Mouse (Mus musculus) activated CD4-positive, CD25-positive, alpha-beta regulatory T cell, adult 4 months (primary cell): ENCODE data around the gene Cd37. TPM values are rescaled to one million over a fixed set of nuclear protein-coding genes. Genes with fewer than 3 reads are reported as not detected.

Source experiments
- ATAC-seq: one replicate; pipeline ENCODE4 v1.8.0; 2017
- polyA plus RNA-seq, 2 experiments: library from polyadenylated mRNA; unstranded; fragments of 100-300 nt; shearing (Covaris generic); gene quantifications; one replicate each; pipeline ENCODE4 v1.2.1; 2017

Gene Cd37
- polyA plus RNA-seq, 2 experiments from 2014 or later: 420 to 495 TPM

DNA sequence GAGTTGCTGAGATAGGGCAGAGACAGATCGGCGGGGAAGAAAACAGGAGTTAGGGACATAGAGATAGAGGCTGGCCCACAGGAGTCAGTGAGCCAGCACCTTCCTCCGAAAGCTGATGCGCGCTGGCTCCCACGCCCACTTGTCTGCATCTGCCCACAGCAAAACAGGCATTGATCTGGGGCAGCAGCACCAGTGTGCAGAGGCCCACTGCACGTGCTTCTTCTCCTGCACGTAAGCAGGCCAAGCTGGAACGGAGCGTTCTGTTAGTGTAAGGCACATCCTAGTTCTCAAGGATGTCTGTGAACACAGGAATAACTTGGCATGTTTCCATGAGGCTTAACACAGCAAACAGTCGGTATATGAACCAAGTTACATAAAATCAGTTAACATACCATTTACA is 40.0 kb downstream of the Cd37 start:
- no peak for ATAC-seq

DNA sequence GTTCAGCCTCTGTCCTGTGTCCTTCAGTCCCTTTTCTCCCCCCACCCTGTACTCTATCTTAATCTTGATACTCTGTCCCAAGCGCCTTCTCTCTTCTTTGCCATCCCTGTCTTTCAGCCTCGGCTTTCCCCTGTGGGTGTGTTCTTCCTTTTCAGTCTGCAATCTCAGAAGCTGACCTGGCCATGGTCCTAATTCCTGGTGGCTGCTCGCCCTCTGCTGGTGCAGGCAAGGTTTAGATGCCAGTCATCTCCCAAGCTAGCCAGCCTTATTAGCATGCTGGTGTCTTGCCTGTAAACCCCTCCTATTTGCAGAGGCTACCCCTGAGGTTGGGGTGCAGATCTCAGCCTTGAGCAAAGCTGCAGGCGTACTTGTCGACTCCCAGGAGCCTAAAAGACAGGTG is 40.5 kb downstream of the Cd37 start:
- no peak for ATAC-seq

GRCm38 (mm10) chr7:45196994-45197393 is 41.9 kb downstream of the Cd37 start:
- no peak for ATAC-seq

- ATAC-seq: no peak
Measured at GRCm38 (mm10) chr7:45196176-45196535, 42.8 kb downstream of the Cd37 start.

- no peak for ATAC-seq
Measured at GRCm38 (mm10) chr7:45195341-45196175, 43.4 kb downstream of the Cd37 start.

- ATAC-seq: no peak
Measured at GRCm38 (mm10) chr7:45193871-45194785, 44.8 kb downstream of the Cd37 start.

DNA sequence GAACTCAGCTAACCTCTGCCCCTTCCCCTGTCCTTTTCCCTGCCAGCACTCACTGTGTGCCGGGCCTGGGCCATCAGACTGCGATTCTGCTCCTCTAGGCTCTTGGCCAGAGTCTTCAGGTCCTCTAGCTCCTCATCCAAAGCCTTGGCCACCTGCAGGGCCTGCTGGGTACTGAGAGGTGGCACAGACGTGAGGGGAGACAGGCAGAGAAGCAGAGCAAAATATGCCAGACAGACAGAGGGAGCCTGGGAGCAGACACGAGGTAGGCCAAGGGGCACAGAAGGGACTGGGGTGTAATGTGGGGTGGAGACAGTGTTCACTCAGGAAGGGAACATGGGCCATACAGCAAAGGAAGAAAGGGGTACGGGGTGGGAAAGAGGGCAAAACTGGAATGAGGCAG is 45.5 kb downstream of the Cd37 start:
- no peak for ATAC-seq

- ATAC-seq: no peak
Measured at GRCm38 (mm10) chr7:45192585-45193310, 46.2 kb downstream of the Cd37 start.

DNA sequence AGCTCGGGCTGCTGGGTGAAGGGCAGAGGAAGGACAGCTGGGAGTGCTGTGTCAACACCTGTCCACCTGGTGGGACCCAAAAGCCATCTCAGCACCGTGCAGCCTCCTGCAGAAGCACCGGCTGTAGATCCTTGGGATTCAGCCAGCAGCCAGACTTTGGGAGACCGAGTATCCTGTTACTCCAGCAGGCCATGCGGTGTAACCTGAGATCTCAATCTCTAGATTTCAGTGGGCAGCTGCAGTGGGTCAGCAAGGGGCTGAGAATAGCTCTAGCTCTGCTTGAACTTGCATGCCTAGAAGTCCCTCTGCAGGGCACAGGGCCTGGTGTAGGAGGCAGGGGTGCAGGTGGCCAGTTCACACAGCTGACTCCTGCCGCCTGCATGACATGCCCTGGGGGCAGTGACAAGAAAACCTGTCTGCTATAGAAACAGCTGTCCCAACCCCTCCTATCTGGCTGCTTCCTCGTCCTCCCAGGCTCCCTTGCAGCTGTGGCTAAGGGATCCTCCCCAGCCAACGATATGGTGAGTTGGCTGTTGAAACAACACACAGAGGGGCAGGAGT is 47.0 kb downstream of the Cd37 start:
- ATAC-seq: no peak

GRCm38 (mm10) chr7:45191161-45191560 is 47.8 kb downstream of the Cd37 start:
- ATAC-seq: no peak

GRCm38 (mm10) chr7:45190186-45190585 is 48.7 kb downstream of the Cd37 start:
- ATAC-seq: no peak

DNA sequence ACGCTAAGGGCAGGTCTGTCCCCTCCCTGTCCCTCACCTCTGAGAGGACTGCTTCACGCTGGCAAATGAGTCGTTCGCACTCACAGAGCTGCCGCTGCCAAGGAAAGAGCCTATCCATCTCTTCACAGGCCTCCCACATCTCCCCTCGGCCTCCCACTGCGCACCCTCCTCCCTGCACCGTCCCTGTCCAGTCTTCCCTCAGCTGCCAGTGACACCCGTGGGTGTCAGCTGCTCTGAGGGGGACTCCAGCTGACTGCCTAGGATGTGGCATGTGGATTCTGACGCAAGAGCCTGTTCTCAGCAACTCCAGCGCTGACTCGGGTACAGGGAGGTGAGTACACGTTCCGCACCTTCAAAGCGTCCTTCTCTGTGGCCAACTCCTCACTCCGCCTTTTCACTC is 49.3 kb downstream of the Cd37 start:
- ATAC-seq: no peak

DNA sequence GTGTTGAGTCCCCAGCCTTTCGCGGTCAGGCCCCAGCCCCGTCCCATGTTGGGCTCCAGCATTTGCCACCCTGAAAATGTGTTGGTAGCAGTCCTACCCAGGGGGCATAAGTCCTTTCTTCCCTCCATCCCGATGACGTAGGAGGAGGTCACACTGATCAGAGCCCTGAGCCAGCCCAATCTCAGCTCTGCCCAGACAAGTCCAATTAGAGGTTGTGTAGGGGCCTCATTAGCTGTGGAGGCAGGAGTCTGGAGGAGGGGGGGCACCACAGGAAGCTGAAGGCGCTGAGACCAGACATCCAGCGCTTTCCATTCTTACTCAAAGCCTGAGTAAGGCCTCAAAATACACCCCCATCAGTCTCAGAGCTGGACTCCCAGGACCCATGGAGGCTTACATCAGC is 53.0 kb downstream of the Cd37 start:
- ATAC-seq: no peak

- no peak for ATAC-seq
Measured at GRCm38 (mm10) chr7:45183672-45184071, 55.2 kb downstream of the Cd37 start.

Other genes starting within 250 kb of the Cd37 start
- gene Irf3, start 241.5 kb downstream of the Cd37 start, polyA plus RNA-seq: 100 to 1,000 TPM in 1 of 2 experiments, 10 to 100 TPM in 1; 88.9 to 129 TPM
- gene Bcl2l12, start 240.4 kb downstream of the Cd37 start, polyA plus RNA-seq: 10 to 100 TPM; 18.4 to 31.8 TPM
- 1 to 10 TPM; 8.6 to 8.7 TPM for gene Scaf1, start 222.8 kb downstream of the Cd37 start, polyA plus RNA-seq
- gene Rras, start 221.2 kb downstream of the Cd37 start, polyA plus RNA-seq: 1 to 10 TPM; 4.5 to 6.1 TPM
- gene Prr12, start 186.2 kb downstream of the Cd37 start, polyA plus RNA-seq: 10 to 100 TPM in 1 of 2 experiments, 1 to 10 TPM in 1; 9.5 to 11.4 TPM
- gene Nosip, start 176.7 kb downstream of the Cd37 start, polyA plus RNA-seq: 100 to 1,000 TPM; 143 to 161 TPM
- 1 to 10 TPM in 1 of 2 experiments, under 1 TPM in 1; 0.41 to 1.2 TPM for gene Prrg2, start 176.4 kb downstream of the Cd37 start, polyA plus RNA-seq
- 1 to 10 TPM; 4.7 to 5.4 TPM for gene Rcn3, start 146.9 kb downstream of the Cd37 start, polyA plus RNA-seq
- 1 to 10 TPM in 1 of 2 experiments, under 1 TPM in 1; 0.78 to 1.1 TPM for gene Fcgrt, start 135.3 kb downstream of the Cd37 start, polyA plus RNA-seq
- 1,000 to 10,000 TPM; 4,562 to 5,652 TPM for gene Rps11, start 114.7 kb downstream of the Cd37 start, polyA plus RNA-seq
- gene Rpl13a, start 110.4 kb downstream of the Cd37 start, polyA plus RNA-seq: 1,000 to 10,000 TPM; 7,090 to 8,122 TPM
- not detected for gene Gm45713, start 102.9 kb downstream of the Cd37 start, polyA plus RNA-seq
- 100 to 1,000 TPM; 118 to 125 TPM for gene Flt3l, start 102.7 kb downstream of the Cd37 start, polyA plus RNA-seq
- gene Pih1d1, start 84.8 kb downstream of the Cd37 start, polyA plus RNA-seq: 10 to 100 TPM; 44.4 to 53.0 TPM
- 10 to 100 TPM; 21.4 to 27.4 TPM for gene Aldh16a1, start 84.5 kb downstream of the Cd37 start, polyA plus RNA-seq
- not detected for gene Slc17a7, start 75.2 kb downstream of the Cd37 start, polyA plus RNA-seq
- gene Gfy, start 59.5 kb downstream of the Cd37 start, polyA plus RNA-seq: not detected
- gene Pth2, start 58.1 kb downstream of the Cd37 start, polyA plus RNA-seq: not detected
- under 1 TPM; 0.24 to 0.34 TPM for gene Ccdc155, start 34.2 kb downstream of the Cd37 start, polyA plus RNA-seq
- 10 to 100 TPM; 20.6 to 24.7 TPM for gene Dkkl1, start 27.0 kb downstream of the Cd37 start, polyA plus RNA-seq
- 1 to 10 TPM; 1.5 to 2.8 TPM for gene Tead2, start 23.4 kb downstream of the Cd37 start, polyA plus RNA-seq
- gene Slc6a16, start 2.0 kb upstream of the Cd37 start, polyA plus RNA-seq: not detected
- gene Slc6a21, start 38.4 kb upstream of the Cd37 start, polyA plus RNA-seq: not detected
- 10 to 100 TPM; 21.7 to 27.8 TPM for gene Trpm4, start 94.7 kb upstream of the Cd37 start, polyA plus RNA-seq
- not detected for gene Hrc, start 96.2 kb upstream of the Cd37 start, polyA plus RNA-seq
- not detected for gene Ppfia3, start 127.9 kb upstream of the Cd37 start, polyA plus RNA-seq
- gene Lin7b, start 131.5 kb upstream of the Cd37 start, polyA plus RNA-seq: not detected
- 100 to 1,000 TPM in 1 of 2 experiments, 10 to 100 TPM in 1; 68.1 to 108 TPM for gene Snrnp70, start 156.6 kb upstream of the Cd37 start, polyA plus RNA-seq
- not detected for gene Kcna7, start 166.5 kb upstream of the Cd37 start, polyA plus RNA-seq
- gene Ntf5, start 174.6 kb upstream of the Cd37 start, polyA plus RNA-seq: not detected
- gene Lhb, start 181.7 kb upstream of the Cd37 start, polyA plus RNA-seq: not detected
- gene Gys1, start 195.7 kb upstream of the Cd37 start, polyA plus RNA-seq: 1 to 10 TPM; 9.3 to 9.8 TPM
- gene Ruvbl2, start 199.0 kb upstream of the Cd37 start, polyA plus RNA-seq: 10 to 100 TPM; 47.4 to 51.2 TPM
- gene Ftl1, start 220.8 kb upstream of the Cd37 start, polyA plus RNA-seq: 1,000 to 10,000 TPM; 1,527 to 1,850 TPM
- 100 to 1,000 TPM in 1 of 2 experiments, 10 to 100 TPM in 1; 94.5 to 202 TPM for gene Bax, start 227.8 kb upstream of the Cd37 start, polyA plus RNA-seq
- under 1 TPM in 1 of 2 experiments, not detected in 1; 0.44 TPM for gene Tulp2, start 242.8 kb upstream of the Cd37 start, polyA plus RNA-seq
- not detected for gene Gm45808, start 247.7 kb upstream of the Cd37 start, polyA plus RNA-seq
- gene Dhdh, start 249.7 kb upstream of the Cd37 start, polyA plus RNA-seq: 1 to 10 TPM in 1 of 2 experiments, under 1 TPM in 1; 0.61 to 1.3 TPM